Mouse (Mus musculus): ENCODE data around the gene Llcfc1.

Llcfc1 gene

GRCm38 (mm10) chr6:41706275-41706674, 22.0 kb downstream of the Llcfc1 start:
- DNase-seq, result no peak

- DNase-seq, result no peak
These were observed 26.1 kb downstream of the Llcfc1 start for GRCm38 (mm10) chr6:41710281-41710680.

GRCm38 (mm10) chr6:41721430-41721829, 37.2 kb downstream of the Llcfc1 start:
- DNase-seq, result no peak

GRCm38 (mm10) chr6:41727989-41728609, 43.9 kb downstream of the Llcfc1 start:
- DNase-seq, result no peak

DNA sequence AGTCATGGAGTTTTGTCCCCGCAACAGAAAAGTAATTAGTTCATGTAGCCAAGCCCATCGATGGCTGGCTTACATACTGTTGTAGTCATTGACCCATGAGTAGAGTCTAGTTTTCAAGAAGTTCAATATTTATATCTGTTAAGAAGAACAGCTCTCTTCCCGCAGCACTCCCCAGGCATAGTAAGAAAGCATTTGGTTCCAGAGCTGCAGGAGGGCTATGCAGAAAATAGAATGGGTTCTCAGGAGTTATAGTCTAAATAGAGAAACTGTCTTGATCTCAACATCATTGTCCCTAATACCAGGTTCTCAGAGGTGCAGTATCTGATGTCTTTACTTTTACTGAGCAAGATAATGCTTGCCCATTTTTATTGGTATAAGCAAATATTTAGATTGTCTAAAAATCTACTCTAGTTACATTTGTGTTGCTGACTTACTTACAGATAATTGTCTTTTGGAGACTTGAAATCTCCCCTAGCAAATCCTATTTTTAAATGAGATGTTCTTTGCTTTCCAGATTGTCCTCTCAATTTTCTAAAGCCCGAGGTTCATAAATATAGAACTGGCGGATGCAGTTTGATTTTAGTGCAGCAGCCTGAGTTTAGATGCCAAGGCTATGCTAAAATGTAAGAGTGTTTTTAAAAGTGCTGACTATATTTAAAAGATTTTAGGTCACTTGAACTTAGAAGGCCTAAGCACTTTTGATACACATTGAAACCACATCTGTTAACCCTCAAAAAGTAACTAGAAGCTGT, 50.7 kb downstream of the Llcfc1 start:
- no peak for DNase-seq

Data from kidney, postnatal 14 days (tissue).